Mouse (Mus musculus) MEL (cell line): ENCODE results near the gene Kcnj3. TPM values are rescaled to one million over a fixed set of nuclear protein-coding genes. Genes with fewer than 3 reads are reported as not detected.

Experiments
- DNase-seq: peaks from one replicate; pipeline ENCODE4 v3.0.0; 2011; ENCODE audit warnings: low read depth, low spot score
- H3K27ac ChIP-seq: 2 replicates; pipeline ENCODE4 v1.5.1; 2012; ENCODE audit warnings: low read depth, mild to moderate bottlenecking, control low read depth, low read length, moderate library complexity; ENCODE audit not compliant: control insufficient read depth
- H3K27me3 ChIP-seq, 2 experiments: fragments of 150-350 bp in 1 of 2; sonication (generic) in 1 of 2; 2 replicates each; pipeline ENCODE4 v1.6.1; 2012; ENCODE audit warnings: low read length in 2 of 2, mild to moderate bottlenecking in 2 of 2, improper control_type of control experiment in 1 of 2, moderate library complexity in 1 of 2; ENCODE audit not compliant: insufficient read depth in 2 of 2, control insufficient read depth in 1 of 2
- H3K36me3 ChIP-seq, 2 experiments: 2 replicates each; pipeline ENCODE4 v1.6.1; 2012 to 2014; ENCODE audit warnings: low read length in 2 of 2, improper control_type of control experiment in 1 of 2, inconsistent platforms in 1 of 2, mild to moderate bottlenecking in 1 of 2; ENCODE audit not compliant: insufficient read depth in 2 of 2, control insufficient read depth in 1 of 2
- H3K4me1 ChIP-seq, 2 experiments: fragments of 150-350 bp in 1 of 2; sonication (generic) in 1 of 2; 2 replicates each; pipeline ENCODE4 v1.6.1; 2012; ENCODE audit warnings: low read length in 2 of 2, improper control_type of control experiment in 1 of 2, mild to moderate bottlenecking in 1 of 2; ENCODE audit not compliant: insufficient read depth in 2 of 2, control insufficient read depth in 1 of 2
- H3K4me3 ChIP-seq, 2 experiments: fragments of 150-350 bp in 1 of 2; sonication (generic) in 1 of 2; 2 replicates each; pipeline ENCODE4 v1.5.1; 2012; ENCODE audit warnings: low read depth in 2 of 2, low read length in 2 of 2, mild to moderate bottlenecking in 2 of 2, moderate library complexity in 2 of 2, control low read depth in 1 of 2, improper control_type of control experiment in 1 of 2; ENCODE audit not compliant: control insufficient read depth in 1 of 2, insufficient read depth in 1 of 2
- H3K79me2 ChIP-seq: 2 replicates; pipeline ENCODE4 v1.6.1; 2012; ENCODE audit warnings: mild to moderate bottlenecking, low read length, moderate library complexity; ENCODE audit not compliant: control insufficient read depth, poor library complexity, insufficient read depth
- H3K9ac ChIP-seq: 2 replicates; pipeline ENCODE4 v1.6.1; 2012; ENCODE audit warnings: low read depth, mild to moderate bottlenecking, control low read depth, low read length, moderate library complexity; ENCODE audit not compliant: control insufficient read depth, poor library complexity, severe bottlenecking
- H3K9me3 ChIP-seq: fragments of 150-350 bp; sonication (generic); replicated peaks from 2 replicates; pipeline ENCODE4 v1.6.1; 2012; ENCODE audit warnings: mild to moderate bottlenecking, low read length, improper control_type of control experiment, moderate library complexity; ENCODE audit not compliant: insufficient read depth
- BHLHE40 ChIP-seq: IDR thresholded peaks from 2 replicates; pipeline ENCODE4 v1.6.1; 2012; ENCODE audit warnings: low read depth, mild to moderate bottlenecking, inconsistent platforms, low read length, improper control_type of control experiment, borderline replicate concordance
- CHD1 ChIP-seq: IDR thresholded peaks from 2 replicates; pipeline ENCODE4 v1.6.1; 2012; ENCODE audit warnings: low read depth, mild to moderate bottlenecking, inconsistent platforms, low read length, improper control_type of control experiment
- CHD2 ChIP-seq: IDR thresholded peaks from 2 replicates; pipeline ENCODE4 v1.6.1; 2011; ENCODE audit warnings: low read length, improper control_type of control experiment
- CTCF ChIP-seq, 3 experiments: IDR thresholded peaks in 2 of 3; conservative IDR thresholded peaks in 1 of 3; 2 replicates each; pipeline ENCODE4 v1.5.1; 2011 to 2012; ENCODE audit warnings: low read length in 3 of 3, low read depth in 2 of 3, mild to moderate bottlenecking in 2 of 3, improper control_type of control experiment in 1 of 3, inconsistent platforms in 1 of 3, mixed read lengths in 1 of 3, moderate library complexity in 1 of 3; ENCODE audit not compliant: control insufficient read depth in 1 of 3, insufficient read depth in 1 of 3, poor library complexity in 1 of 3, severe bottlenecking in 1 of 3
- ELF1 ChIP-seq: IDR thresholded peaks from 2 replicates; pipeline ENCODE4 v1.6.1; 2014; ENCODE audit warnings: low read depth, mild to moderate bottlenecking, inconsistent platforms, low read length, improper control_type of control experiment, moderate library complexity
- EP300 ChIP-seq, 2 experiments: IDR thresholded peaks; 2 replicates each; pipeline ENCODE4 v1.6.1; 2011; ENCODE audit warnings: improper control_type of control experiment in 2 of 2, low read length in 2 of 2, low read depth in 1 of 2, mild to moderate bottlenecking in 1 of 2
- ETS1 ChIP-seq: IDR thresholded peaks from 2 replicates; pipeline ENCODE4 v1.6.1; 2012; ENCODE audit warnings: low read depth, mild to moderate bottlenecking, inconsistent platforms, low read length, improper control_type of control experiment, moderate library complexity
- GATA1 ChIP-seq: IDR thresholded peaks from 2 replicates; pipeline ENCODE4 v1.6.1; 2011; ENCODE audit warnings: low read depth, low read length, improper control_type of control experiment
- HCFC1 ChIP-seq: IDR thresholded peaks from 2 replicates; pipeline ENCODE4 v1.6.1; 2012; ENCODE audit warnings: low read depth, mild to moderate bottlenecking, inconsistent platforms, low read length, improper control_type of control experiment, moderate library complexity
- KAT2A ChIP-seq: conservative IDR thresholded peaks from 2 replicates; pipeline ENCODE4 v1.6.1; 2012; ENCODE audit warnings: low read depth, low read length, improper control_type of control experiment, inconsistent platforms
- MAFK ChIP-seq: IDR thresholded peaks from 2 replicates; pipeline ENCODE4 v1.6.1; 2011; ENCODE audit warnings: low read depth, mild to moderate bottlenecking, low read length, improper control_type of control experiment, borderline replicate concordance
- MAZ ChIP-seq: IDR thresholded peaks from 2 replicates; pipeline ENCODE4 v1.6.1; 2012; ENCODE audit warnings: low read depth, mild to moderate bottlenecking, inconsistent platforms, low read length, improper control_type of control experiment
- MXI1 ChIP-seq: IDR thresholded peaks from 2 replicates; pipeline ENCODE4 v1.6.1; 2011; ENCODE audit warnings: mild to moderate bottlenecking, low read depth, low read length, improper control_type of control experiment
- MYB ChIP-seq: IDR thresholded peaks from 2 replicates; pipeline ENCODE4 v1.6.1; 2011; ENCODE audit warnings: mild to moderate bottlenecking, low read depth, low read length, improper control_type of control experiment
- MYC ChIP-seq: IDR thresholded peaks from 2 replicates; pipeline ENCODE4 v1.6.1; 2011; ENCODE audit warnings: low read depth, mild to moderate bottlenecking, low read length, improper control_type of control experiment, moderate library complexity
- NRF1 ChIP-seq: IDR thresholded peaks from 2 replicates; pipeline ENCODE4 v1.6.1; 2014; ENCODE audit warnings: low read depth, mild to moderate bottlenecking, inconsistent platforms, low read length, improper control_type of control experiment, moderate library complexity; ENCODE audit not compliant: poor library complexity, insufficient read depth, severe bottlenecking
- POLR2AphosphoS2 ChIP-seq: IDR thresholded peaks from 2 replicates; pipeline ENCODE4 v1.6.1; 2011; ENCODE audit warnings: low read length, improper control_type of control experiment
- POLR2AphosphoS5 ChIP-seq: IDR thresholded peaks from 2 replicates; pipeline ENCODE4 v1.6.1; 2012; ENCODE audit warnings: low read depth, borderline replicate concordance, mild to moderate bottlenecking, inconsistent platforms, low read length, moderate library complexity, mixed read lengths
- TBP ChIP-seq: IDR thresholded peaks from 2 replicates; pipeline ENCODE4 v1.8.0; 2011; ENCODE audit warnings: low read depth, low read length, improper control_type of control experiment
- TCF12 ChIP-seq: IDR thresholded peaks from 2 replicates; pipeline ENCODE4 v1.6.1; 2014; ENCODE audit warnings: low read depth, mild to moderate bottlenecking, inconsistent platforms, low read length, improper control_type of control experiment, moderate library complexity
- USF2 ChIP-seq, 2 experiments: IDR thresholded peaks; 2 replicates each; pipeline ENCODE4 v1.6.1; 2011 to 2012; ENCODE audit warnings: improper control_type of control experiment in 2 of 2, low read length in 2 of 2, borderline replicate concordance in 1 of 2, inconsistent platforms in 1 of 2, low read depth in 1 of 2, mild to moderate bottlenecking in 1 of 2; ENCODE audit not compliant: insufficient read depth in 1 of 2
- ZC3H11A ChIP-seq: IDR thresholded peaks from 2 replicates; pipeline ENCODE4 v1.6.1; 2012; ENCODE audit warnings: low read depth, mild to moderate bottlenecking, inconsistent platforms, low read length, improper control_type of control experiment
- ZKSCAN1 ChIP-seq: IDR thresholded peaks from 2 replicates; pipeline ENCODE4 v1.6.1; 2012; ENCODE audit warnings: low read depth, mild to moderate bottlenecking, inconsistent platforms, low read length, improper control_type of control experiment, moderate library complexity
- ZMIZ1 ChIP-seq: IDR thresholded peaks from 2 replicates; pipeline ENCODE4 v1.6.1; 2012; ENCODE audit warnings: low read depth, mild to moderate bottlenecking, inconsistent platforms, low read length, improper control_type of control experiment, moderate library complexity
- ZNF384 ChIP-seq: IDR thresholded peaks from 2 replicates; pipeline ENCODE4 v1.6.1; 2012; ENCODE audit warnings: low read depth, mild to moderate bottlenecking, inconsistent platforms, low read length, improper control_type of control experiment
- polyA plus RNA-seq, 2 experiments: library from polyadenylated mRNA; stranded (reverse) in 1 of 2; unstranded in 1 of 2; fragments of >175 nt in 1 of 2; fragments of >200 nt in 1 of 2; gene quantifications; 2 replicates each; pipeline versions ENCODE4 v1.2.1 to v1.2.4; 2012; ENCODE audit warnings: low replicate concordance in 2 of 2, low read depth in 1 of 2; ENCODE audit not compliant: insufficient read length in 2 of 2, insufficient read depth in 1 of 2, missing spikeins in 1 of 2
- total RNA-seq: library from RNA; depleted of rRNA; stranded (reverse); fragments of 300-350 nt; gene quantifications from 2 replicates; pipeline ENCODE4 v1.2.3, GENCODE M21; 2012

The Kcnj3 gene
- total and polyA plus RNA-seq, 3 experiments = not detected

- no peak for DNase-seq
- no peak for TF ChIP-seq ZKSCAN1
- H3K27ac ChIP-seq = no peak overlapping the region
- no peaks in the 10 kb centered on the region for H3K9me3 ChIP-seq
- H3K4me3 ChIP-seq = no peak overlapping the region
- no peaks in the 10 kb centered on the region for H3K27me3 ChIP-seq
- no peaks in the 10 kb centered on the region for H3K79me2 ChIP-seq
- H3K4me1 ChIP-seq = no peaks in the 10 kb centered on the region
- no peaks in the 10 kb centered on the region for H3K36me3 ChIP-seq
- H3K9ac ChIP-seq = no peak overlapping the region
Measured at GRCm38 (mm10) chr2:55470006-55470405, 34.2 kb downstream of the Kcnj3 start.

DNA sequence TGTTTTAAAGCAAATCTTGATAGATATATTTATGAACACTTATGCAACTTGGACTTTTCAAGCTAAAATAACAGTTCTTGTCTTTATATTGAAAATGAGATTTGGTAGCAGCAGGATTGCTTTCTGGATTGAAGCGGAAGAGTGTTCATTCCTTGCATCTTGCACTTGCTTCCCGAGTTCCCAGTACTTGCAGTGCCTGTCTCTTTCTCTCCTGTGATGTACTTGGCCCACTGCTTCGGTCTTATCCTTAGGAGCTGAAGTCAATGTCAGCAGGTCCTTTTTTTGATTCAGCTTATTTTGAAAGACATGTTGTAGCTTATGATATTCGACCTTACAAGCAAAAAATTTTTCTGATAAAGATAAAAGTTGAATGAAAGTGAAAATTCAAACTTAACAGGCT lies 43.7 kb downstream of the Kcnj3 start:
- Histone ChIP-seq H3K36me3 (no peaks in the 10 kb centered on the region), H3K4me3 (no peak overlapping the region), H3K27ac (no peak overlapping the region), H3K79me2 (no peaks in the 10 kb centered on the region), H3K27me3 (no peaks in the 10 kb centered on the region), H3K9ac (no peak overlapping the region), H3K9me3 (no peaks in the 10 kb centered on the region), H3K4me1 (no peaks in the 10 kb centered on the region)
- no peak for DNase-seq
- TF ChIP-seq ZC3H11A (no peak), HCFC1 (no peak), BHLHE40 (no peak), MAFK (no peak), MYC (no peak), MXI1 (no peak), ETS1 (no peak), GATA1 (no peak), ELF1 (no peak), ZMIZ1 (no peak)

- TF ChIP-seq POLR2AphosphoS5 = no peak
- TF ChIP-seq GATA1 = no peak
- TF ChIP-seq ZKSCAN1 = no peak
- TF ChIP-seq CTCF (IDR thresholded peaks at IDR 0.05 in 2 of 3, conservative IDR thresholded peaks at IDR 0.05 in 1 of 3; ENCODE audit: control insufficient read depth in 1 of 3, insufficient read depth in 1 of 3, low read depth in 2 of 3, low read length in 3 of 3, poor library complexity in 1 of 3, severe bottlenecking in 1 of 3) = no peak
- TF ChIP-seq ELF1 = no peak
- no peak for TF ChIP-seq CHD1
- TF ChIP-seq MYB = no peak
- no peak for TF ChIP-seq KAT2A
- TF ChIP-seq POLR2AphosphoS2 = no peak
- no peak for TF ChIP-seq ZC3H11A
- TF ChIP-seq ETS1 = no peak
- TF ChIP-seq MAZ = no peak
- no peak for TF ChIP-seq EP300 (IDR thresholded peaks at IDR 0.05; ENCODE audit: low read depth in 1 of 2, low read length in 2 of 2)
- TF ChIP-seq NRF1 = no peak
- no peak for TF ChIP-seq TBP
- TF ChIP-seq ZNF384 = no peak
- no peak for TF ChIP-seq CHD2
- no peak for TF ChIP-seq USF2 (IDR thresholded peaks at IDR 0.05; ENCODE audit: borderline replicate concordance in 1 of 2, insufficient read depth in 1 of 2, low read depth in 1 of 2, low read length in 2 of 2)
- TF ChIP-seq TCF12 = no peak
- H3K4me1 ChIP-seq = no peaks in the 10 kb centered on the region
- no peaks in the 10 kb centered on the region for H3K27me3 ChIP-seq
- no peak overlapping the region for H3K9ac ChIP-seq
- no peaks in the 10 kb centered on the region for H3K79me2 ChIP-seq
- H3K27ac ChIP-seq = no peak overlapping the region
- DNase-seq = no peak
- no peak overlapping the region for H3K4me3 ChIP-seq
- H3K36me3 ChIP-seq = no peaks in the 10 kb centered on the region
- no peaks in the 10 kb centered on the region for H3K9me3 ChIP-seq
Measured at GRCm38 (mm10) chr2:55479933-55480601, 44.3 kb downstream of the Kcnj3 start.
